Mouse (Mus musculus) embryonic facial prominence, embryonic 15.5 days (tissue): ENCODE data around the gene Mst1. TPM values are rescaled to one million over a fixed set of nuclear protein-coding genes. Genes with fewer than 3 reads are reported as not detected.

Experiments used
- microRNA-seq: library from miRNA; unstranded; fragments of <30 nt; microRNA quantifications from one replicate; pipeline ENCODE4, GENCODE M21; 2016; ENCODE audit warnings: borderline number of aligned reads
- polyA plus RNA-seq: library from polyadenylated mRNA; unstranded; fragments of >200 nt; fragmentation: Nextera tagmentation; extraction: Ambion mirVana; gene quantifications from 2 replicates; pipeline ENCODE4 v1.2.1, GENCODE M21; 2015

Gene Mst1
- polyA plus RNA-seq, 1 experiment from 2014 or later = 3.5 TPM

Small RNA genes lying within 50 kb of the gene (microRNA-seq; reads per million reads assigned to microRNA genes)
- gene Gm47303 (not detected), gene Mir7088 (not detected)

Other genes with a start within 250 kb of the Mst1 start
- gene Rbm6, start 207.2 kb upstream of the Mst1 start, polyA plus RNA-seq = 75.7 and 77.6 TPM in 2 replicates
- 17.2 and 18.2 TPM in 2 replicates for gene Mon1a, start 192.3 kb upstream of the Mst1 start, polyA plus RNA-seq
- gene Mst1r, start 173.6 kb upstream of the Mst1 start, polyA plus RNA-seq = 7.4 and 7.7 TPM in 2 replicates
- not detected in 2 replicates for gene Actl11, start 152.0 kb upstream of the Mst1 start, polyA plus RNA-seq
- 5.9 and 6.0 TPM in 2 replicates for gene Camkv, start 144.8 kb upstream of the Mst1 start, polyA plus RNA-seq
- gene Traip, start 130.3 kb upstream of the Mst1 start, polyA plus RNA-seq = 16.6 and 18.7 TPM in 2 replicates
- 22.4 and 28.0 TPM in 2 replicates for gene Uba7, start 104.9 kb upstream of the Mst1 start, polyA plus RNA-seq
- 6.4 and 6.9 TPM in 2 replicates for gene Gm20661, start 97.4 kb upstream of the Mst1 start, polyA plus RNA-seq
- gene Inka1, start 94.6 kb upstream of the Mst1 start, polyA plus RNA-seq = 90.4 and 97.1 TPM in 2 replicates
- 9.5 and 12.7 TPM in 2 replicates for gene Cdhr4, start 87.9 kb upstream of the Mst1 start, polyA plus RNA-seq
- 0.52 and 0.64 TPM in 2 replicates for gene Gm20662, start 84.1 kb upstream of the Mst1 start, polyA plus RNA-seq
- 67.9 and 68.7 TPM in 2 replicates for gene Ip6k1, start 77.9 kb upstream of the Mst1 start, polyA plus RNA-seq
- gene Gmppb, start 31.2 kb upstream of the Mst1 start, polyA plus RNA-seq = 38.4 and 40.5 TPM in 2 replicates
- gene Amigo3, start 27.3 kb upstream of the Mst1 start, polyA plus RNA-seq = 4.0 and 5.0 TPM in 2 replicates
- gene Rnf123, start 2.9 kb downstream of the Mst1 start, polyA plus RNA-seq = 28.7 and 34.9 TPM in 2 replicates
- 48.3 and 51.2 TPM in 2 replicates for gene Apeh, start 14.2 kb downstream of the Mst1 start, polyA plus RNA-seq
- 1.0 and 1.3 TPM in 2 replicates for gene Bsn, start 109.9 kb downstream of the Mst1 start, polyA plus RNA-seq
- gene Dag1, start 183.5 kb downstream of the Mst1 start, polyA plus RNA-seq = 84.0 and 85.9 TPM in 2 replicates
- gene Nicn1, start 210.0 kb downstream of the Mst1 start, polyA plus RNA-seq = 41.7 and 42.9 TPM in 2 replicates
- 10.8 and 11.2 TPM in 2 replicates for gene Amt, start 216.4 kb downstream of the Mst1 start, polyA plus RNA-seq
- gene Rhoa, start 225.7 kb downstream of the Mst1 start, polyA plus RNA-seq = 452 and 468 TPM in 2 replicates
- 41.3 and 51.6 TPM in 2 replicates for gene Tcta, start 225.7 kb downstream of the Mst1 start, polyA plus RNA-seq